Mouse (Mus musculus) 416B (cell line): ENCODE measurements at regions not wholly inside any gene's neighbourhood (a gene's known extent, or its start where the extent isn't known, plus 50 kb on each side); places are given as distances from the start of the nearest gene placed in this dataset.

Experiments
- DNase-seq: peaks from one replicate; pipeline ENCODE4 v3.0.0; 2011; ENCODE audit warnings: low read depth

DNA sequence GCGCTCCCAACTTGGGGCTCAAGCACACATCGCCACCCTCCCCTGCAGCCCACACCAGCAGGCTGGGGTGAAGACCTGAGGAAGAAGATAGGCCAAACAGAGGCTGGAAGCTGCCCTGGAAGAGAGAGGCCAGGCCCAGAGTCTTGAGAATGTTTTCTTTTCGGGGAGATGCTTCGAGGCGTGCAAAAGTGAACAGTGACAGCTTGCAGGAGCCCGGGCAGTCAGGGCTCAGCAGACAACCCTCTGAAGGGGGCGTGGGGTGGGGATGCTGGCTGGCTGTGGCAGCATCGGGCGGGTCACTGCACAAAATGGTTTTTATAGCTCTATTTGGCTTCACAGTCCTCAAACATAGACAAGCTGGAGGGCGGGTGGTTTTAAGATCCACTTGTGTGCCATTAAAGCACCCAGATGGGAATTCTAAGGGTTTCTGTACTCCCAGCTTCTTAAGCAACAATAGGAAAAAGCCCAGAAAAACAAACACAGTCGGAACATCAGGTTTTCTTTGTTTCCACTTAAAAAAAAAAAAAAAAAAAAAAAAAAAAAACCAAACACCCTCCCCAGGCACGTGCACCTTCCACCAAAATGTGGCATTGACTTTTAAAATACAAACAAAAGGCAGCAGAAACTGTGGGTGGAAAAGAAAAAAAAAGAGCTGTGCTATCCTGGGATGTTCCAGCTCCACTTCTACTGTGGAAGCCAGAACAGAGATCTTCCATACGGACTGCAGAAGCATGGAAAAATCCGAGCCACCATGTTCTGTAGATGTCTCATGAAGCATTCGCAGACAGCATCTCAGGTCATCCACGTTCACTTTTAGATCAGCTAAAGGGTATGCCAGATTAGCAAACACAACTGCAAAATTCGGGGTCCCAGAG, 123.5 kb downstream of the Ly86 start:
- no peak for DNase-seq

DNA sequence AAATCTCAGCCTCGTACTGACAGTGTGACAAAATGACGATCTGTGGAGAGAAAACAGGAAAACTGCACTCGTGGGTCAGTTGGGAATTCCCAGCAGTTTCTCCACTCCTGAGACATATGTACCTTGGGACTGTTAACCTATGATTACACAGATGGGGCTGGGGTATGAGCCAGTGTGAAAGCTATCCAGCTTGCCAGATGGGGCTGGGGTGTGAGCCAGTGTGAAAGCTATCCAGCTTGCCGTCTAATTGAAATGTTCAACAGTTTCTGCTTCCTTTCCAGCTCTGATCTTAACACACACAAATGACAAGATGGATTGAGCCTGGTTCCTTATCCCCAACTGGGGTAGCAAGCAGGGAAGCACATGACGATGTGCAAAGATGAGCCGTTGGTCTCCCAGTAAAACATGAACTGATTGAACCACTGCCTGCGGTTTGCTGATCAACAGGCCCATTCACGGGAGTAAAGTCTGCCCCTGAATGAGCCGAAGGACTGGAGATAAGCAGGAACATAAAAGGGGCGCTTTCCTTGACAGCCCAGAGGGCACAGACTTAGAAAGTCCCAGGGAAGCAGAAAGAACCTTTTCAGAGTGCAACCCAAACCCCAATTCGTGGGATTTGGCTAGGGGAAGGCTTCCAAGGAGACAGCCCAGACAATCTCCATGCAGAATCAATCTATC, 125.4 kb downstream of the Ly86 start:
- DNase-seq = no peak

- no peak for DNase-seq
Measured at GRCm38 (mm10) chr13:37473359-37473758, 128.4 kb downstream of the Ly86 start.

GRCm38 (mm10) chr13:37475804-37476203, 130.8 kb downstream of the Ly86 start:
- peak; percentile 95 for DNase-seq

- peak; percentile 94 for DNase-seq
Measured at GRCm38 (mm10) chr13:37476256-37477053, 131.4 kb downstream of the Ly86 start.

DNA sequence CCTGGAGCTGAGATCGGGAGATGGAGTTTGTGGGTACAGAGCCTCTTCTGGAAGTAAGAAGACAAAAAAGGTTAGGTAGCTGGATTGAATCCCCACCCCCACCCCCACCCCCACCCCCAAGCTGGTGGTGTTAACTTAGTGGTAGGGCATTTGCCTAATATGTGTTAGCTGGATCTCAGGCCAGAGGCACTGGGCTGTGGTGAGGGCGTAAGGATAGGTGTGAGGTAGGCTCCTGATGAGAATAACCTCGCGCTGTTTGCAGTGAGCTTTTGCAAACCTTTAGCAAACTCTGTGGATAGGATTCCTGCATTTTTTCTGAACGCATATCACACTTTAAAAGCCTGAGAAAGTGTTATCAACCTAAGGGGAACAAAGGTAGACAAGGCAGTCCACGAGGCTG, 132.3 kb downstream of the Ly86 start:
- no peak for DNase-seq

GRCm38 (mm10) chr13:37477749-37478548, 132.9 kb downstream of the Ly86 start:
- DNase-seq = peak; percentile 96

GRCm38 (mm10) chr13:37479182-37479691, 134.2 kb downstream of the Ly86 start:
- no peak for DNase-seq

DNA sequence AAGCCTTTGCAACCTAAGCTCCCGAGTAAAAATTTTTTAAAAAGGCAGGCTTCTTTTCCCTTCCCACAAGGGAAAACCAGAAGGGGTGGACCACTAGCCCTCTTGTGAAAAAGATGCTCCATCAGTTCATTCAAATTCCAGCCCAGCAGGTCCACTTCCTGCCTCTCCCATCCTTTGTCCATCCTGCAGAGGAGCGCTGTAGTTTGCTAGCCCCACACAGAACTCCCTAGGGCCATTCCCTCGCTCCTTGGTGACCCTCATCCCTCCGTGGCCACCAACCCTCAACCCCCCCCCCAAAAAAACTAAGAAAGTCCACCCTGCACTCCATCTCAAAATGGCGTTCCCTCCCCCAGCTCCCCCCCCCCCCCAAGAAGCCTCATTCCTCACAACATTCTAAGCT, 136.5 kb downstream of the Ly86 start:
- no peak for DNase-seq

DNA sequence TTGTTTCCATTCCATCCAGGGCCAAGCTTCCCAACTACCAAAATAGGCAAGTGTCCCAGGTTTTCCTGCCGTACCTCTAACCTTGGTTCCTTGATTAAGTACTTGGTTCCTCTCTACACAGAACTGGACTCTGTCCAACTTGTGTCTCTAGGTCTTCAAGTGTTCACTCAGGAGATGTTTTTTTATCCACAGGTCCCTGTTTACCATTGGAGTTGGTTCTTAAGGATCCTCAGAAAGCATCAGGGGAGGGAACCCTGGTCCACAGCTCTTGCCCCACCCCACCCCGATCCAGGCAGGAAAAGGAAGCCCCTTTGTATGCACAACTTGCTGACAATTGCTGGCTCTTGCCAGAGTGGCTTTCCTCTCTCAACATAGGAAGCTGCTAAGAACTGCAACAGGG, 137.0 kb downstream of the Ly86 start:
- peak; percentile 85 for DNase-seq

DNA sequence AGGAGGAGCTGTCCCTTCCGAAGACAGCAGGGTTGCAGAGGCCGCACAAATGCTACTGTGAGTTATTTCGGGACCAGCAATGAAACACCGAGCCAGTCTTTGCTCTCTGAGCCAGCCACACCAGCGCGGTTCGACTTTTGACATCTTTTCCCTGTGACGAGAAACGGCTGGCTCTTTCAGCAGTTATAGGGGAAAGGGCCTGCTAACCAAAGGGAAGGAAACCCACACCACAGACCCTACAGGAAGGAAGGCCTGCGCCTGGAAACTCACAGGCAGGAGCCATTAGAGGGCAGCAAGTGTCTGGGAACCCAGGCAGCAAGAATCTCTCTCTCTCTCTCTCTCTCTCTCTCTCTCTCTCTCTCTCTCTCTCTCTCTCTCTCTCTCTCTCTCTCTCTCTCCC, 137.6 kb downstream of the Ly86 start:
- DNase-seq = peak; percentile 99

- DNase-seq = peak; percentile 86
Measured at GRCm38 (mm10) chr13:37483010-37483855, 138.2 kb downstream of the Ly86 start.

DNA sequence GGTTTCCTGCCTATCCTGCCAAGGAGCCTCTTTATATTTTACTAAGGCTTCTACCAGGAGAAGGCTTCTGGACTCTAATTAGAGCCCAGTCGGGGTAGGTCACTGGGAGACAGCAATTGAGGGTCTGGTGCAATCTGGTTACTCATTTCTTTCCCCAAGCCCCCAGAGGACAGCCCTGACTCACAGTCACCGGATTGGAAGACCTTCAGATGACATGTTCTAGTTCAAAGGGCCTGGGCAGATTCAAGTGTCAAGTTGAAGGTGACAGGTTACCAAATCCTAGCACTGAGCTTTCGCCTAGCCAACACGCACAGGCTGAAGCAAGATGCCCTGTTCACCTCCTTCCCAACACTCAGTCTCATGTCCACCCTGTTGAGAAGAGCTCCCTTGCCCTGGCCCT, 139.6 kb downstream of the Ly86 start:
- peak; percentile 63 for DNase-seq

DNA sequence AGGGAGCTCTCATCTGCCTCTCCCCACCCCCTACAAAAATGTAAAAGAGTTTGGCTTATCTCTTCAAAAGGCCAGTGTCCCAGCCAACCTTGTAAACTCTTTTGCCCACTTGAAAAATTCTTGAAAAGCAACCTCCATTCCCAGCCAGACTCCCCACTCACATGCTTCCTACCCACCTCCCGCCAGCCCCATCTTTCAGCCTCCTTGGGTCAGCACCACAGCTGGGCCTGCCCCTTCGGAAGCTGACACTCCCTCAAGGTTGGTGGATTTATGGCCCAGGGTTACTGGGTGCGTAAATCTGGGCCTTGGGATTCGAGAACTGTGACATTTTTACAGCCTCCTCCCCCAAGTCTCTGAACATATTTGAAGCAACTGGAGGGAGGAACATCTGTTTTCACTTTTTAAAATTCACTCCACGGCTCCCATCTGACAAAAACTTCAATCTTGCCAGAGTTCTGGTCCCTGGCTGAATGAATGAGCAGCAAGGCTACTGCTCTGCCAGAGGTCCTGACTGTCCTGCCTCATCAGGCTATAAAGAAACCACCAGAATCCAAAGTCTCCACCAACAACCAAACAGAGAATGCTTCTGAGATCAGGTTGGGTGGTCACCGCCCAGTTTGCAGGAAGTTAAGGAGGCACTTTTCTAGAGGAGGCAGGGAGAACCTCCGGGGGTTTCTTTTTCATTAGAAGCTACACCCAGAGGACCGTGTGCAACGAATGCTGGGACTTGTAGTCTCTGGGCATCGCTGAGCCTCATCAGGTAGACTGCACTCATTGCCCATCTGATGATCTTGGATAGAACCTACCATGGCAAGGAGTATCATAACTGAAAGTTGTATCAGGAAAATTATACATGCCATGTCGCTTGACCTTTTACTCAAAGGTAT, 147.3 kb downstream of the Ly86 start:
- no peak for DNase-seq

- no peak for DNase-seq
Measured at GRCm38 (mm10) chr13:37493331-37493730, 148.3 kb downstream of the Ly86 start.

GRCm38 (mm10) chr13:37495272-37495932, 150.4 kb downstream of the Ly86 start:
- DNase-seq = no peak

- DNase-seq = no peak
Measured at GRCm38 (mm10) chr13:37497986-37498385, 153.0 kb downstream of the Ly86 start.

- no peak for DNase-seq
Measured at GRCm38 (mm10) chr13:37500668-37501286, 155.8 kb downstream of the Ly86 start.

- no peak for DNase-seq
Measured at GRCm38 (mm10) chr13:37503449-37503848, 158.4 kb downstream of the Ly86 start.
